Mouse (Mus musculus): ENCODE data around the gene Amd1. TPM values are rescaled to one million over a fixed set of nuclear protein-coding genes. Genes with fewer than 3 reads are reported as not detected.

Amd1 gene
- polyA plus RNA-seq, 1 experiment = 5.3 TPM

DNA sequence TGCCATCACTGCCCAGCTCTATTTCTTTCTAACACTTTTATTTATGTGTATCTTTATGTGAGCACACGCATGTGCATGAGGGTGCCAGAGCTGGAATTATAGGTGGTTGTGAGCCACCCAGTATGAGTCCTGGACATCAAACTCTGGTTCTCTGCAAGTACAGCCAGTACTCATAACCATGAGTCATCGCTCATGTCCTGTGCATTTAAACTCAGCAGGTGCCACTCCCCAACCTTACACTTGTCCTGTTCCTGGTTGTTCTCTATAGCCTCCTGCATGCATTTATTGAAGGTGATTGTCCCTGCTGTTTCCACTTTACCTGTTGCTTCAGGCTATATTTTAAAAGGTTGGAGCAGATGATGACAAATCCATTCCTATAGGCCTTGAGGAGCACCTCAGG, 20.4 kb downstream of the Amd1 start:
- Histone ChIP-seq H3K36me3 (ENCODE audit: control insufficient read depth, insufficient read depth, low read length) (peaks cover 2% of the 10 kb centered on the region; the same call in 1 of the 2 replicates), H3K27me3 (ENCODE audit: control insufficient read depth, insufficient read depth, low read length) (no peaks in the 10 kb centered on the region), H3K4me3 (ENCODE audit: extremely low read depth, insufficient read depth, insufficient read length) (no peak overlapping the region), H3K27ac (ENCODE audit: insufficient read depth, low read length) (no peak overlapping the region), H3K4me1 (ENCODE audit: control insufficient read depth, insufficient read depth, insufficient read length) (no peaks in the 10 kb centered on the region)
- 100% methylated on average over 2 of the region's 2 CpGs for WGBS
- no peak for DNase-seq (ENCODE audit: low read depth in 1 of 2, low spot score in 2 of 2)
- TF ChIP-seq POLR2A (IDR thresholded peaks at IDR 0.05; ENCODE audit: low read depth, low read length) (no peak), CTCF (IDR thresholded peaks at IDR 0.05; ENCODE audit: extremely low read depth, insufficient read depth, insufficient read length, insufficient replicate concordance) (no peak)

DNA sequence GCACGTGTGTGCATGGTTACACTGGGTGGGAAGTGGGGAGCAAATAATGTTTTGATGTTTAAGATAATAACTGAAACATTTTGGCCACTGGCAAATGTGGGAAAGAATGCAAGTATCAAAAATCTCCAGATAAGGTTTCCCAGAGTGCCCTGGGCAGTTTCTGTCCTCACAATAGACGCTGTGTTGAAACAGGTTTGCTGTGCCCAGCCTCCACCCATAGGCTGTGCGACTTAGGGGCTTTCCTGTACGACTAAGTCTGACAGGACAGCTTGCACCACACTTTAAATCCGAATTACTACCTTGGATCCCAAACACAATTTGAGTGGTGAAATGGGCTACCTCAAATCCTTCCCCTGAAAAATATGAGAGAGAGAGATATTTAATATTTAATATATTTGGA, 23.7 kb downstream of the Amd1 start:
- Histone ChIP-seq H3K27ac (ENCODE audit: insufficient read depth, low read length) (no peak overlapping the region), H3K4me3 (ENCODE audit: extremely low read depth, insufficient read depth, insufficient read length) (no peak overlapping the region), H3K27me3 (ENCODE audit: control insufficient read depth, insufficient read depth, low read length) (no peaks in the 10 kb centered on the region), H3K36me3 (ENCODE audit: control insufficient read depth, insufficient read depth, low read length) (no peaks in the 10 kb centered on the region), H3K4me1 (ENCODE audit: control insufficient read depth, insufficient read depth, insufficient read length) (no peaks in the 10 kb centered on the region)
- DNase-seq (ENCODE audit: low read depth in 1 of 2, low spot score in 2 of 2) = no peak
- TF ChIP-seq CTCF (IDR thresholded peaks at IDR 0.05; ENCODE audit: extremely low read depth, insufficient read depth, insufficient read length, insufficient replicate concordance) (no peak), POLR2A (IDR thresholded peaks at IDR 0.05; ENCODE audit: low read depth, low read length) (no peak)
- WGBS = 63% methylated on average over 5 of the region's 5 CpGs

DNA sequence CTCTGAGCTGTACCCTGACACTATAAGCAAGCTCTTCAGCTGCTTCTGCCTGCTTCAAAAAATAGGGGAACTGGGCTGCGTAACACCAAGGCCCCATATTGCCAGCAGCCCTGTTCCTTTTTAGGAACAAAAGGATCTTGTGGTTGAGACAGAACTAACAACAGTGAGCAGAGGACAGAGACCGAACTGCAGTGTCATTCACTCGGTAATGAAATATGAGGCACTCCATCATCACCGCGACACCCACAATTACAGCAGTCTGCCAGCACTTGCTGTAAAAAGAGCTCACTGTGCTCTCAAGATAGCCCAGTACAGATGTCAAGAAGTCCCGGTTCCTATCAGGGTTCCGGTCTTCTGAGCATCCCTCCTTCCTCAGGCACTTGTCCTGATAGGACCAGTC, 26.0 kb downstream of the Amd1 start:
- no peaks in the 10 kb centered on the region for H3K4me1 ChIP-seq (ENCODE audit: control insufficient read depth, insufficient read depth, insufficient read length)
- WGBS = 17% methylated on average over 7 of the region's 7 CpGs
- no peak for DNase-seq (ENCODE audit: low read depth in 1 of 2, low spot score in 2 of 2)
- no peak overlapping the region for H3K27ac ChIP-seq (ENCODE audit: insufficient read depth, low read length)
- no peak overlapping the region for H3K4me3 ChIP-seq (ENCODE audit: extremely low read depth, insufficient read depth, insufficient read length)
- H3K36me3 ChIP-seq (ENCODE audit: control insufficient read depth, insufficient read depth, low read length) = no peaks in the 10 kb centered on the region
- TF ChIP-seq POLR2A (IDR thresholded peaks at IDR 0.05; ENCODE audit: low read depth, low read length) = no peak
- no peak for TF ChIP-seq CTCF (IDR thresholded peaks at IDR 0.05; ENCODE audit: extremely low read depth, insufficient read depth, insufficient read length, insufficient replicate concordance)
- no peaks in the 10 kb centered on the region for H3K27me3 ChIP-seq (ENCODE audit: control insufficient read depth, insufficient read depth, low read length)

DNA sequence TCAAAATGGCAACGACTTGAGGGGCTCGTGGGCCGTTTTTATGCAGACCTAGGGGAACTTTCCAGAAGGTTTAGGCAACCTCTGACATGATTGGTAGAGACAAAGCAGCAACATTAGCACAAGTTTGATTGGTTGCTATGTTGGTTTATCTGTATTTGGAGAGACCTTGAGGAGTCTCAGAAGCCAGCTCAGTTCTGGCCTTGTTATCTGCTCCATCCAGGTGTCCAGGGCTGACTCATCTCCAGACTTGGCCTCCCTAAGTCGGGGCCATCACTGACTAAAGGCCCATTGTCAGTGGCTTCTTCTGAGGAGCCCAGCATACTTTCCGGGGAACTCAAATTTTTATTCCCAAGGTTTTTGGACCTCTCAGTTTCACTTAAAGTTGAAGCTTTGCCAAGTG, 28.0 kb downstream of the Amd1 start:
- DNase-seq (ENCODE audit: low read depth in 1 of 2, low spot score in 2 of 2) = no peak
- H3K27ac ChIP-seq (ENCODE audit: insufficient read depth, low read length) = no peak overlapping the region
- no peak overlapping the region for H3K4me3 ChIP-seq (ENCODE audit: extremely low read depth, insufficient read depth, insufficient read length)
- no peak for TF ChIP-seq POLR2A (IDR thresholded peaks at IDR 0.05; ENCODE audit: low read depth, low read length)
- no peaks in the 10 kb centered on the region for H3K27me3 ChIP-seq (ENCODE audit: control insufficient read depth, insufficient read depth, low read length)
- H3K4me1 ChIP-seq (ENCODE audit: control insufficient read depth, insufficient read depth, insufficient read length) = no peaks in the 10 kb centered on the region
- no peaks in the 10 kb centered on the region for H3K36me3 ChIP-seq (ENCODE audit: control insufficient read depth, insufficient read depth, low read length)
- WGBS = 81% methylated on average over 5 of the region's 5 CpGs

DNA sequence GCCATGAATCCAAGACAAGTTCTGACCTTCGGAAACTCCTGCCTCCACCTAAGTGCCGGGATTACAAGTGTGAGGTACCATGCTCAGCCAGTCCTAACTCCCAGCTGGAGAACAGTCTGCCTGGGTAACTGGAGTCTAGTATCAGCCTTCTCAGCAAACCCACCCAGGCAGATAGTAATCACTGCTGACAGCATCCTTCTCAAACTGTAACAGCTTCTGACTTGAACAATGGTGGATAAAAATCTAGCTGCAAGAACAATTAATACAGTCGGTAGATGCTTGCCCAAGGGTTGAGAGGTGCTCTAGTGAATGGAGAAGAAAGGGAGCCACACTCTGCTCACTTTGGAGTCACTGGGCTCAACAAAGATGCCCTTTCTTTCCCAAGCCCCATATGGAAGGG, 30.8 kb downstream of the Amd1 start:
- TF ChIP-seq CTCF (IDR thresholded peaks at IDR 0.05; ENCODE audit: extremely low read depth, insufficient read depth, insufficient read length, insufficient replicate concordance) = no peak
- TF ChIP-seq POLR2A (IDR thresholded peaks at IDR 0.05; ENCODE audit: low read depth, low read length) = no peak
- H3K4me1 ChIP-seq (ENCODE audit: control insufficient read depth, insufficient read depth, insufficient read length) = no peaks in the 10 kb centered on the region
- no peak overlapping the region for H3K4me3 ChIP-seq (ENCODE audit: extremely low read depth, insufficient read depth, insufficient read length)
- H3K27me3 ChIP-seq (ENCODE audit: control insufficient read depth, insufficient read depth, low read length) = no peaks in the 10 kb centered on the region
- no peaks in the 10 kb centered on the region for H3K36me3 ChIP-seq (ENCODE audit: control insufficient read depth, insufficient read depth, low read length)
- 94% methylated on average over 3 of the region's 3 CpGs for whole genome bisulfite sequencing
- no peak overlapping the region for H3K27ac ChIP-seq (ENCODE audit: insufficient read depth, low read length)
- no peak for DNase-seq (ENCODE audit: low read depth in 1 of 2, low spot score in 2 of 2)

DNA sequence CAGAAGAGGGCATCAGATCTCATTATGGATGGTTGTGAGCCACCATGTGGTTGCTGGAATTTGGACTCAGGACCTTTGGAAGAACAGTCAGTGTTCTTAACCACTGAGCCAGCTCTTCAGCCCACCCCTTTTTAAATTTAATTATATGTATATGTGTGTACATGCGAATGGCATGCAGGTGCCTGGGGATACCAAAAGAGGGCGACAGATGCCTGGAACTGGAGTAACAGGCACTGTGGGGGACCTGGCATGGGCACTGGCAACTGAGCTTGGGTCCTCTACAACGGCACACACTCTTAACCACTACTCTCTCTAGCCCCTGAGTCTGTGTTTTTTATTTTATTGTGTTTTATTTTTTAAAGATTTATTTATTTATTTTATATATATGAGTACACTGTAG, 37.1 kb downstream of the Amd1 start:
- H3K36me3 ChIP-seq (ENCODE audit: control insufficient read depth, insufficient read depth, low read length) = no peaks in the 10 kb centered on the region
- TF ChIP-seq POLR2A (IDR thresholded peaks at IDR 0.05; ENCODE audit: low read depth, low read length) (no peak), CTCF (IDR thresholded peaks at IDR 0.05; ENCODE audit: extremely low read depth, insufficient read depth, insufficient read length, insufficient replicate concordance) (no peak)
- WGBS = 92% methylated on average over 3 of the region's 3 CpGs
- no peaks in the 10 kb centered on the region for H3K4me1 ChIP-seq (ENCODE audit: control insufficient read depth, insufficient read depth, insufficient read length)
- no peak overlapping the region for H3K27ac ChIP-seq (ENCODE audit: insufficient read depth, low read length)
- no peaks in the 10 kb centered on the region for H3K27me3 ChIP-seq (ENCODE audit: control insufficient read depth, insufficient read depth, low read length)
- no peak overlapping the region for H3K4me3 ChIP-seq (ENCODE audit: extremely low read depth, insufficient read depth, insufficient read length)
- DNase-seq (ENCODE audit: low read depth in 1 of 2, low spot score in 2 of 2) = no peak

DNA sequence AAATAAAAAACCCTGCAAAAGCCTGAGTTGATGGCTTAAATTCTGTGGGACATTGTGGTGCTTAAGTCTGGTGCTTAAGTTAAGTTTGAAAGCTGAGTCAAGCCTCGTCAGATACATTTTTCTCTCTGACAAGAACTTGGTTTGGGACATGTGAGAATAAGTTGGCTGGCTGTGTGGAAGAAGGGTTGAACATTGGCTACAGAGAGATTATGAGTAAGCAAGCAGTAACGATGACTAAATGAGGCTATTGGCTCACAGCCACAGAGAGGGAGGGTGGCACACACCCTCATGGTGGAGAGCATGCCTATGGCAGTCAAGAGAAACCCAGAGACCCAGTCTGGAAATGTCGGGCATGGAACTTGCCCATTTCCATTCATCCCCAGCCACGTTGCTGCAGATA, 38.3 kb downstream of the Amd1 start:
- no peak overlapping the region for H3K27ac ChIP-seq (ENCODE audit: insufficient read depth, low read length)
- H3K4me1 ChIP-seq (ENCODE audit: control insufficient read depth, insufficient read depth, insufficient read length) = no peaks in the 10 kb centered on the region
- 85% methylated on average over 4 of the region's 4 CpGs for WGBS
- no peaks in the 10 kb centered on the region for H3K36me3 ChIP-seq (ENCODE audit: control insufficient read depth, insufficient read depth, low read length)
- DNase-seq (ENCODE audit: low read depth in 1 of 2, low spot score in 2 of 2) = no peak
- TF ChIP-seq CTCF (IDR thresholded peaks at IDR 0.05; ENCODE audit: extremely low read depth, insufficient read depth, insufficient read length, insufficient replicate concordance) (no peak), POLR2A (IDR thresholded peaks at IDR 0.05; ENCODE audit: low read depth, low read length) (no peak)
- H3K27me3 ChIP-seq (ENCODE audit: control insufficient read depth, insufficient read depth, low read length) = no peaks in the 10 kb centered on the region
- no peak overlapping the region for H3K4me3 ChIP-seq (ENCODE audit: extremely low read depth, insufficient read depth, insufficient read length)

Measured in spleen, adult 2 months (tissue).